Mouse (Mus musculus) brain, embryonic 14.5 days (tissue): ENCODE data around the gene AW822073.
"Not testable (repeated sequence)": the region's sequence is repeated elsewhere in the genome, so short reads cannot be mapped to it uniquely, and the experiment has no call there.

Experiments
- CTCF ChIP-seq: fragments of 200-500 bp; IDR thresholded peaks from 2 replicates; pipeline ENCODE4 v1.5.1; 2012; ENCODE audit warnings: inconsistent platforms, mild to moderate bottlenecking, moderate library complexity, borderline replicate concordance; ENCODE audit not compliant: insufficient read depth, insufficient read length; ENCODE audit errors: extremely low read depth
- POLR2A ChIP-seq: fragments of 200-500 bp; IDR thresholded peaks from 2 replicates; pipeline ENCODE4 v1.6.1; 2012; ENCODE audit warnings: mild to moderate bottlenecking, inconsistent platforms, borderline replicate concordance; ENCODE audit not compliant: poor library complexity, insufficient read depth, insufficient read length, severe bottlenecking; ENCODE audit errors: extremely low read depth

DNA sequence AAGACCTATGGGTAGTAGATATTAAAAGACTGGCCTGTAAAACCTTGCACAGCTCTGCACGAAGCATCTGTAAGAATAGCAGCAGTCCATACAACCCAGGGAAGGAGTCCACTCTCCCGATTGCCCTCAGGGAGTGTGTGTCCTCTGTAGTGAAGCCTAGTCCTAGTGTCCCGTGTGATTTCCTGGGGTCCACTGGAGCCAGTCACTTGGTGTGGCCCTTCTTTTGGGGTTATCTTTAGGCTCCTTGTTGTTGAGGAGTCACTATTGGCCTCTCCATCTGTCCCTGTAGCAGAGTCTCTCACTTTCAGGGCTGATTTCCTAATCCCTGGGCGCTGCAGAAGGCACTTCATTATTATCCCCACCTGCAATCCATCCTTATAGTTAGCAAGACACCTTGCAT is 10.3 kb upstream of the AW822073 start:
- not testable (repeated sequence) for TF ChIP-seq CTCF, POLR2A
